Mouse (Mus musculus): ENCODE measurements around the gene Ntn1. TPM values are rescaled to one million over a fixed set of nuclear protein-coding genes. Genes with fewer than 3 reads are reported as not detected.

The Ntn1 gene
- polyA plus RNA-seq, 1 experiment, result 24.4 TPM

- Histone ChIP-seq H3K4me1 (ENCODE audit: control insufficient read depth, insufficient read depth, low read length) (no peaks in the 10 kb centered on the region), H3K27me3 (replicated peaks; ENCODE audit: control insufficient read depth, insufficient read depth, low read length) (no peaks in the 10 kb centered on the region), H3K4me3 (ENCODE audit: insufficient read depth, low read depth, low read length) (no peak overlapping the region), H3K27ac (ENCODE audit: insufficient read depth, low read depth, low read length) (no peak overlapping the region), H3K36me3 (ENCODE audit: control insufficient read depth, insufficient read depth, low read length) (no peaks in the 10 kb centered on the region)
- WGBS, result 90% methylated on average over 8 of the region's 8 CpGs
- no peak for TF ChIP-seq POLR2A (IDR thresholded peaks at IDR 0.05; ENCODE audit: low read depth, low read length)
- no peak for DNase-seq
Observed at GRCm38 (mm10) chr11:68356901-68357300, 43.7 kb downstream of the Ntn1 start.

- H3K27me3 ChIP-seq (replicated peaks; ENCODE audit: control insufficient read depth, insufficient read depth, low read length), result no peaks in the 10 kb centered on the region
- no peaks in the 10 kb centered on the region for H3K36me3 ChIP-seq (ENCODE audit: control insufficient read depth, insufficient read depth, low read length)
- WGBS, result 62% methylated on average over 8 of the region's 8 CpGs
- no peak for DNase-seq
- no peak for TF ChIP-seq POLR2A (IDR thresholded peaks at IDR 0.05; ENCODE audit: low read depth, low read length)
- TF ChIP-seq CTCF (conservative IDR thresholded peaks at IDR 0.05; ENCODE audit: insufficient read depth, insufficient read length, low read depth, low read length), result no peak
- no peak overlapping the region for H3K27ac ChIP-seq (ENCODE audit: insufficient read depth, low read depth, low read length)
- no peak overlapping the region for H3K4me3 ChIP-seq (ENCODE audit: insufficient read depth, low read depth, low read length)
- H3K4me1 ChIP-seq (ENCODE audit: control insufficient read depth, insufficient read depth, low read length), result no peaks in the 10 kb centered on the region
Observed at GRCm38 (mm10) chr11:68355561-68355960, 45.1 kb downstream of the Ntn1 start.

GRCm38 (mm10) chr11:68354848-68355247, 45.8 kb downstream of the Ntn1 start:
- no peak for TF ChIP-seq POLR2A (IDR thresholded peaks at IDR 0.05; ENCODE audit: low read depth, low read length)
- TF ChIP-seq CTCF (conservative IDR thresholded peaks at IDR 0.05; ENCODE audit: insufficient read depth, insufficient read length, low read depth, low read length), result no peak
- Histone ChIP-seq H3K4me3 (ENCODE audit: insufficient read depth, low read depth, low read length) (no peak overlapping the region), H3K36me3 (ENCODE audit: control insufficient read depth, insufficient read depth, low read length) (no peaks in the 10 kb centered on the region), H3K27ac (ENCODE audit: insufficient read depth, low read depth, low read length) (no peak overlapping the region), H3K4me1 (ENCODE audit: control insufficient read depth, insufficient read depth, low read length) (no peaks in the 10 kb centered on the region), H3K27me3 (replicated peaks; ENCODE audit: control insufficient read depth, insufficient read depth, low read length) (no peaks in the 10 kb centered on the region)
- DNase-seq, result no peak
- WGBS, result 80% methylated on average over 3 of the region's 3 CpGs

- WGBS, result 84% methylated on average over 6 of the region's 6 CpGs
- no peaks in the 10 kb centered on the region for H3K27me3 ChIP-seq (replicated peaks; ENCODE audit: control insufficient read depth, insufficient read depth, low read length)
- TF ChIP-seq CTCF (conservative IDR thresholded peaks at IDR 0.05; ENCODE audit: insufficient read depth, insufficient read length, low read depth, low read length), result no peak
- TF ChIP-seq POLR2A (IDR thresholded peaks at IDR 0.05; ENCODE audit: low read depth, low read length), result no peak
- no peak for DNase-seq
- no peak overlapping the region for H3K27ac ChIP-seq (ENCODE audit: insufficient read depth, low read depth, low read length)
- H3K4me3 ChIP-seq (ENCODE audit: insufficient read depth, low read depth, low read length), result no peak overlapping the region
- H3K4me1 ChIP-seq (ENCODE audit: control insufficient read depth, insufficient read depth, low read length), result peaks cover 8% of the 10 kb centered on the region
- H3K36me3 ChIP-seq (ENCODE audit: control insufficient read depth, insufficient read depth, low read length), result no peaks in the 10 kb centered on the region
Observed at GRCm38 (mm10) chr11:68352236-68352635, 48.4 kb downstream of the Ntn1 start.

- Histone ChIP-seq H3K36me3 (ENCODE audit: control insufficient read depth, insufficient read depth, low read length) (no peaks in the 10 kb centered on the region), H3K27me3 (replicated peaks; ENCODE audit: control insufficient read depth, insufficient read depth, low read length) (no peaks in the 10 kb centered on the region), H3K4me3 (ENCODE audit: insufficient read depth, low read depth, low read length) (no peak overlapping the region), H3K27ac (ENCODE audit: insufficient read depth, low read depth, low read length) (no peak overlapping the region), H3K4me1 (ENCODE audit: control insufficient read depth, insufficient read depth, low read length) (peaks cover 14% of the 10 kb centered on the region)
- WGBS, result 92% methylated on average over 12 of the region's 12 CpGs
- no peak for DNase-seq
- TF ChIP-seq POLR2A (IDR thresholded peaks at IDR 0.05; ENCODE audit: low read depth, low read length) (no peak), CTCF (conservative IDR thresholded peaks at IDR 0.05; ENCODE audit: insufficient read depth, insufficient read length, low read depth, low read length) (no peak)
Observed at GRCm38 (mm10) chr11:68348851-68349250, 51.8 kb downstream of the Ntn1 start.

GRCm38 (mm10) chr11:68348083-68348482, 52.5 kb downstream of the Ntn1 start:
- Histone ChIP-seq H3K4me1 (ENCODE audit: control insufficient read depth, insufficient read depth, low read length) (peaks cover 15% of the 10 kb centered on the region), H3K4me3 (ENCODE audit: insufficient read depth, low read depth, low read length) (no peak overlapping the region), H3K36me3 (ENCODE audit: control insufficient read depth, insufficient read depth, low read length) (no peaks in the 10 kb centered on the region), H3K27me3 (replicated peaks; ENCODE audit: control insufficient read depth, insufficient read depth, low read length) (no peaks in the 10 kb centered on the region), H3K27ac (ENCODE audit: insufficient read depth, low read depth, low read length) (no peak overlapping the region)
- WGBS, result 74% methylated on average over 6 of the region's 6 CpGs
- no peak for DNase-seq
- TF ChIP-seq POLR2A (IDR thresholded peaks at IDR 0.05; ENCODE audit: low read depth, low read length) (no peak), CTCF (conservative IDR thresholded peaks at IDR 0.05; ENCODE audit: insufficient read depth, insufficient read length, low read depth, low read length) (no peak)

GRCm38 (mm10) chr11:68347508-68347907, 53.1 kb downstream of the Ntn1 start:
- Histone ChIP-seq H3K27me3 (replicated peaks; ENCODE audit: control insufficient read depth, insufficient read depth, low read length) (no peaks in the 10 kb centered on the region), H3K36me3 (ENCODE audit: control insufficient read depth, insufficient read depth, low read length) (no peaks in the 10 kb centered on the region), H3K4me3 (ENCODE audit: insufficient read depth, low read depth, low read length) (no peak overlapping the region), H3K4me1 (ENCODE audit: control insufficient read depth, insufficient read depth, low read length) (peaks cover 15% of the 10 kb centered on the region), H3K27ac (ENCODE audit: insufficient read depth, low read depth, low read length) (no peak overlapping the region)
- 59% methylated on average over 5 of the region's 5 CpGs for WGBS
- DNase-seq, result peak; percentile 70
- TF ChIP-seq POLR2A (IDR thresholded peaks at IDR 0.05; ENCODE audit: low read depth, low read length), result no peak
- no peak for TF ChIP-seq CTCF (conservative IDR thresholded peaks at IDR 0.05; ENCODE audit: insufficient read depth, insufficient read length, low read depth, low read length)

GRCm38 (mm10) chr11:68346099-68346498, 54.5 kb downstream of the Ntn1 start:
- 91% methylated on average over 5 of the region's 5 CpGs for WGBS
- H3K27me3 ChIP-seq (replicated peaks; ENCODE audit: control insufficient read depth, insufficient read depth, low read length), result no peaks in the 10 kb centered on the region
- H3K36me3 ChIP-seq (ENCODE audit: control insufficient read depth, insufficient read depth, low read length), result no peaks in the 10 kb centered on the region
- H3K4me1 ChIP-seq (ENCODE audit: control insufficient read depth, insufficient read depth, low read length), result peaks cover 27% of the 10 kb centered on the region
- H3K27ac ChIP-seq (ENCODE audit: insufficient read depth, low read depth, low read length), result no peak overlapping the region
- H3K4me3 ChIP-seq (ENCODE audit: insufficient read depth, low read depth, low read length), result no peak overlapping the region
- TF ChIP-seq CTCF (conservative IDR thresholded peaks at IDR 0.05; ENCODE audit: insufficient read depth, insufficient read length, low read depth, low read length) (no peak), POLR2A (IDR thresholded peaks at IDR 0.05; ENCODE audit: low read depth, low read length) (no peak)
- DNase-seq, result peak; percentile 36

All from kidney, adult 2 months (tissue).